Mouse (Mus musculus) lung, adult 2 months (tissue): ENCODE results near the gene Fxr1.

Experiments used
- CTCF ChIP-seq: fragments of 200-500 bp; IDR thresholded peaks from 2 replicates; pipeline ENCODE4 v1.5.1; 2011; ENCODE audit warnings: mild to moderate bottlenecking, low read length, control low read depth; ENCODE audit not compliant: insufficient read depth
- POLR2A ChIP-seq: fragments of 200-500 bp; IDR thresholded peaks from 2 replicates; pipeline ENCODE4 v1.6.1; 2011; ENCODE audit warnings: low read depth, mild to moderate bottlenecking, control low read depth, low read length, borderline replicate concordance; ENCODE audit errors: extremely low read depth

GRCm38 (mm10) chr3:34062352-34062751 is 42.6 kb downstream of the Fxr1 start:
- TF ChIP-seq POLR2A = no peak
- no peak for TF ChIP-seq CTCF
